Mouse (Mus musculus) forebrain, embryonic 16.5 days (tissue): Measurements from ENCODE around the gene Mxi1. TPM values are rescaled to one million over a fixed set of nuclear protein-coding genes. Genes with fewer than 3 reads are reported as not detected.

Experiments
- ATAC-seq: fragments of 200-750 bp; cut with Nextera tagmentation; 2 replicates; pipeline ENCODE4 v1.8.0; 2017; ENCODE audit warnings: mild to moderate bottlenecking, moderate library complexity
- H3K27ac ChIP-seq: fragments of 300-500 bp; sonication (generic); 2 replicates; pipeline ENCODE4 v1.5.1; 2014; ENCODE audit warnings: low read length, control low read depth
- H3K27me3 ChIP-seq: fragments of 300-500 bp; sonication (generic); replicated peaks from 2 replicates; pipeline ENCODE4 v1.6.1; 2014; ENCODE audit warnings: low read length; ENCODE audit not compliant: control insufficient read depth, insufficient read depth
- H3K36me3 ChIP-seq: fragments of 300-500 bp; sonication (generic); 2 replicates; pipeline ENCODE4 v1.6.1; 2014; ENCODE audit not compliant: control insufficient read depth, insufficient read depth
- H3K4me1 ChIP-seq: fragments of 300-500 bp; sonication (generic); replicated peaks from 2 replicates; pipeline ENCODE4 v1.6.1; 2014; ENCODE audit warnings: low read length; ENCODE audit not compliant: control insufficient read depth, insufficient read depth
- H3K4me2 ChIP-seq: fragments of 300-500 bp; sonication (generic); 2 replicates; pipeline ENCODE4 v1.6.1; 2014; ENCODE audit warnings: mild to moderate bottlenecking, low read length, control low read depth
- H3K4me3 ChIP-seq: fragments of 300-500 bp; sonication (generic); replicated peaks from 2 replicates; pipeline ENCODE4 v1.5.1; 2014; ENCODE audit warnings: mild to moderate bottlenecking, low read length, control low read depth
- H3K9ac ChIP-seq: fragments of 300-500 bp; sonication (generic); replicated peaks from 2 replicates; pipeline ENCODE4 v1.6.1; 2014; ENCODE audit warnings: low read depth, low read length, control low read depth
- H3K9me3 ChIP-seq: fragments of 300-500 bp; sonication (generic); 2 replicates; pipeline ENCODE4 v1.6.1; 2016; ENCODE audit warnings: low read length; ENCODE audit not compliant: control insufficient read depth
- WGBS: fragments of 180-500 bp; shearing (Covaris S2); extraction: QIAGEN DNeasy Blood & Tissue Kit; methylation state at CpG from one replicate; pipeline ENCODE4 v1.1.7; 2014; 5-methylcytosine and 5-hydroxymethylcytosine counted together
- polyA plus RNA-seq: library from polyadenylated mRNA; unstranded; fragments of >200 nt; fragmentation: Nextera tagmentation; extraction: Ambion mirVana; gene quantifications from 2 replicates; pipeline ENCODE4 v1.2.1, GENCODE M21; 2015

Gene Mxi1
- polyA plus RNA-seq, 1 experiment from 2014 or later, result 46.7 TPM

DNA sequence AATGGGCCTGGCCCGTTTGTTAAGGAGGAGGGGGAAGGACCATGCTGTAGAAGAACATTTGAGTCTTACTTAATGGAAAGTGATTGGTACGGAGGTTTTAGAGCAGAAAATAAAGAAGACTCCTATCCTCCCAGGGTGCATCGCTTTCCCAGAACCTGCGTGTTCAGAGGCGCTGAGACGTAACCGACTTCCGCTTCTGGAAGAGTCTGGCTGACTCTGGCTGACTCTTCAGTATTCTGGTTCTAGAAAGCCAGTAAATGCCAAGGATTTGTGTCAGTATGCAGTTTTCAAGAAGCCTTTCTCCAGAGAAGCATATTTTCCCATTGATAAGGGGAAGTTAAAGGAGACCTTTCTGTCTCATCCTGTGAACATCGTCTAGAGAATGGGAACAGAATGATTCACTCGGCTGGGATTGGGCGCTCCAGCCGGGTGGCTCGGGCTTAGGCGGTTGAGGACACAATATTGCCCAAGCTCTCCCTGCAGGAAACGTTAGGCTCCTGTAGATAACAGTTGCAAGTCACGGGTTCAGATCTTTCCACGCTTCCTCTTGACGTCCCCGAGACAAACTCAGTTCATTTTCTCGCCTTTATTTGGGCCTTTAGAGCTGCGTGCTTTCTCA is 21.7 kb downstream of the Mxi1 start:
- no peak for ATAC-seq
- H3K9me3 ChIP-seq, result no peaks in the 10 kb centered on the region
- peaks cover 12% of the 10 kb centered on the region for H3K4me1 ChIP-seq
- H3K9ac ChIP-seq, result no peak overlapping the region
- H3K36me3 ChIP-seq, result peaks cover 6% of the 10 kb centered on the region
- H3K4me3 ChIP-seq, result no peak overlapping the region
- H3K27me3 ChIP-seq, result no peaks in the 10 kb centered on the region
- WGBS, result 93% methylated on average over 21 of the region's 21 CpGs
- no peak overlapping the region for H3K4me2 ChIP-seq
- no peak overlapping the region for H3K27ac ChIP-seq

DNA sequence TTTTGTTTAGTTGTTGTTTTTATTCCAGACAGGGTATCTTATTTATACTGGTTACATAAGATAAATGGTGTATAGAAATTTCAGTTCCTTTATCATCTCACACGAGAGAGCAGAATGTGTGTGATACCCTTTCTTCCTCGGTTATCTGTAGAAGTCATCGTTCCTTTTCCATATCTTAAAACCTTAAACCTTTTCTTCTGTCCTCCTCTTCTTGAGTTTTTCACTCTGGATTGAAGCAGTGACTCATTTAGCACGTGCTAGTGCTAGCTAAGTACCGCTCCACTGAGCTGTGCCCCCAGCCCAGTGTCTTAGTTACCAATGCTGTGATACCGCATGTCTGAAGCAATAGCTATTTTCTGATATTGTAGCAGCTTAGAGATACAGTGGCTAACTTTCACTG is 23.4 kb downstream of the Mxi1 start:
- WGBS, result 96% methylated on average over 6 of the region's 6 CpGs
- Histone ChIP-seq H3K4me1 (peaks cover 12% of the 10 kb centered on the region), H3K9me3 (no peaks in the 10 kb centered on the region), H3K4me2 (no peak overlapping the region), H3K27ac (no peak overlapping the region), H3K36me3 (peaks cover 9% of the 10 kb centered on the region), H3K9ac (no peak overlapping the region), H3K27me3 (no peaks in the 10 kb centered on the region), H3K4me3 (no peak overlapping the region)
- ATAC-seq, result no peak

DNA sequence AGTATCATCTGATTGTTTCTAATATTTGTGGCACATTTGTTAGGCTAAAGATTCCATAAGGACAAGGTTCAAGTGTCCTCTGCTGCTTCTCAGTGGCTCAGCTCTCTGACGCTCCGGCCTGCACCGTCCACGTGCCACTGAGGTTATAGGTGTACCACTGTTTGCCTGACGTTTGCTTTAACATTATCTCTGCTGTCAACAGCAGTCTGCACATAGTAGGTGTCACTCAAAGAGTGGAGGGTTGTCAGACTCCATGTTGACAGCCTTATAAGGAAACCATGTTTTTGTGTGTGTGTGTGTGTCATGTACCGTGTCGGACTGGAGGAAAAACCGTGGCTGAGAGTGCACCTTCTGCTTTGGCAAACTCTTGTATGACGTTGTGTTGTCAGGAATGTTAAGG is 24.9 kb downstream of the Mxi1 start:
- no peaks in the 10 kb centered on the region for H3K9me3 ChIP-seq
- peaks cover 6% of the 10 kb centered on the region for H3K4me1 ChIP-seq
- H3K36me3 ChIP-seq, result peaks cover 9% of the 10 kb centered on the region
- no peak overlapping the region for H3K4me3 ChIP-seq
- no peak overlapping the region for H3K27ac ChIP-seq
- H3K9ac ChIP-seq, result no peak overlapping the region
- no peak for ATAC-seq
- WGBS, result 93% methylated on average over 9 of the region's 9 CpGs
- no peak overlapping the region for H3K4me2 ChIP-seq
- H3K27me3 ChIP-seq, result no peaks in the 10 kb centered on the region

DNA sequence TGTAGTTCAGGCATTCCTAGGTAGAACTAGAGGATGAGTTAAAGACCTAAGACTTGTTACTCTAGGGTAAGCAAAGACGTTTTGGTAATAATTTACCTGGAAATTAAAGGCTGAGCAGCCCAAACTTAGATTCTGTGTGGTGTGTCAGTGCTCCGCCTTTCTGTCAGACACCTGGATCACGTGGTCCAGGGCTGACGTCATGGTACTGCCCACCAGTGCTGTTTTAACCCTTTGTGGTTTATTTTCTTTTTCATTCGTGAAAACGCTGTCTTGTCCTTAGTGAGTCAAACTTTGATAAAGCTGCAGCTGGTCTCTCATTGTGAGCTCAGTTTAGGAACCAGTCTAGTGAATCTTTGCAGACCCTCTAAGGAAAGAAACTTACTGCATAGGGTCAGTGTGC is 30.1 kb downstream of the Mxi1 start:
- H3K27me3 ChIP-seq, result no peaks in the 10 kb centered on the region
- H3K9ac ChIP-seq, result no peak overlapping the region
- H3K4me2 ChIP-seq, result no peak overlapping the region
- no peak overlapping the region for H3K4me3 ChIP-seq
- H3K4me1 ChIP-seq, result peaks cover 15% of the 10 kb centered on the region
- peaks cover 3% of the 10 kb centered on the region; the same call in 1 of the 2 replicates for H3K36me3 ChIP-seq
- 18% methylated on average over 6 of the region's 6 CpGs for WGBS
- no peaks in the 10 kb centered on the region for H3K9me3 ChIP-seq
- no peak for ATAC-seq
- no peak overlapping the region for H3K27ac ChIP-seq

DNA sequence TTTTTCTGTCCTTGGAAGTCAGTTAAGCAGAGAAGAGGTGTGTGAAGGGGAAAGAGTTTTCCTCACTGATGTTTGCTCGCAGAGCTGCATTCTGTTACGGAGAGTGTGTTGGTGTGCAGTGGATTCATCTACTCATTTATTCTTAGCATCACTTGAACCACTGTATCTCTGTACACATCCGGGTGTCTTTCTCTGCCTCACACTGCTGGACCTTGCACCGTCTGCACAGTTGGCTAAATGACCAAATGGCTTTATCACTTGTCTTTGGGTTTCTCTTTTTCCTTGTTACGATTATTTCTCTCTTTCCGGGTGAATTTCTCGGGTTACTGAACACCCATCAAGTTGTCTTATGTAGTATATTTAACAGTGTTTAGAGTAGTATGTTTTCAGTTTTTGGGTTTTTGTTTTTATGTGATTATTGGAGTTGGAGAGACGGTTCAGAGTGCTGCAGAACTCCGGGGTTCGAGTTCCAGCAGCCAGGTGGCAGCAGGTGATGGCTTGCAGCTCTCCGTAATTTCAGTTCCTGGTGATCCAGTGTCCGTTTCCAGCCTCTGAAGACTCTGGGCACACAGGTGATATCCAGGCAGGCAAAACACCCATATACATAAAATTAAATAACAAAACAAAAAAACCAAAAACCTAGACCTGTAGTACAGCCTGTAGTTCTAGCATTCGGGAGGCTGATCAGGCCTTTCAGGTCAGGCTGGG is 33.0 kb downstream of the Mxi1 start:
- no peak for ATAC-seq
- Histone ChIP-seq H3K9ac (no peak overlapping the region), H3K4me1 (peaks cover 20% of the 10 kb centered on the region), H3K4me3 (no peak overlapping the region), H3K4me2 (no peak overlapping the region), H3K36me3 (no peaks in the 10 kb centered on the region), H3K27me3 (no peaks in the 10 kb centered on the region), H3K9me3 (no peaks in the 10 kb centered on the region), H3K27ac (no peak overlapping the region)
- 91% methylated on average over 13 of the region's 13 CpGs for WGBS

DNA sequence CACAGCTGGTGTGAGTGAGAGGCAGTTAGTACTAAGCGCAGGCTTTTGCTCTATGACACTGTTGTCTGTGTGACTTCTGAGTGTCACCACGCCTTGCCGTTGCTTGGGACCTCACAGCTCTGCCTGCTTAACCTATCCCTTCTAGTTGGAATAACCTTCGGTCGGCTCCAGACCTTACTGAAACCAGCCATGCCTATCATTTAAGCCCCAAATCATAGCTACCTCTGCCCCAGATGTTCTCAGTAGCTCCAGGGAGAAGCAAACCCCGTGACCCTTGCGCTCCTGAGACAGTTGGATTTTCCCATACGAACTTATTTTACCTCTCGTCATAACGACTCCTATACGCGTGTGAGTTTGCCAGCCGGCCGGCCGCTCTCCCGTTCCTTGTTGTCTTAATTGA is 33.7 kb downstream of the Mxi1 start:
- 74% methylated on average over 16 of the region's 16 CpGs for WGBS
- H3K4me1 ChIP-seq, result peaks cover 20% of the 10 kb centered on the region
- no peaks in the 10 kb centered on the region for H3K9me3 ChIP-seq
- H3K9ac ChIP-seq, result no peak overlapping the region
- no peak overlapping the region for H3K4me3 ChIP-seq
- no peaks in the 10 kb centered on the region for H3K36me3 ChIP-seq
- ATAC-seq, result no peak
- no peaks in the 10 kb centered on the region for H3K27me3 ChIP-seq
- H3K4me2 ChIP-seq, result no peak overlapping the region
- H3K27ac ChIP-seq, result no peak overlapping the region

DNA sequence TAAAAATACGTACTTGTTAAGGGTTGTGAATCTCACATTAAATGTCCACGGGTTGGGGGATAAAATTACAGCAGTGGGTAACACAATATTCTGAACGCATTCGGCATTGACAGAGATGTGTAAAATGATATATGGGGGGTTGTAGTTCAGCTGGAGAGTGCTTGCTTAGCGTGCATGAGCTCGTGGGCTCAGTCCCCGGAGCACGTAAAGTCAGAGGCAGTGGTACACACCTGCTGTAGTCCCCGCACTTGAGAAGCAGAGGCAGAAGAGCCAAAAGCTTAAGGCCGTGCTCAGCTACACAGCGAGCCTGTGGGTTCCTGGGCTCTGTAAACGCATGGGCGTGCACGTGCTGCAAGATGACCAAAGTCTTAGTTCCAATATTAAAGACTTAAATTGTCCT is 35.4 kb downstream of the Mxi1 start:
- no peak for ATAC-seq
- no peak overlapping the region for H3K27ac ChIP-seq
- no peaks in the 10 kb centered on the region for H3K9me3 ChIP-seq
- no peaks in the 10 kb centered on the region for H3K36me3 ChIP-seq
- 85% methylated on average over 14 of the region's 14 CpGs for WGBS
- H3K4me2 ChIP-seq, result no peak overlapping the region
- no peak overlapping the region for H3K9ac ChIP-seq
- H3K27me3 ChIP-seq, result no peaks in the 10 kb centered on the region
- peaks cover 18% of the 10 kb centered on the region for H3K4me1 ChIP-seq
- H3K4me3 ChIP-seq, result no peak overlapping the region

DNA sequence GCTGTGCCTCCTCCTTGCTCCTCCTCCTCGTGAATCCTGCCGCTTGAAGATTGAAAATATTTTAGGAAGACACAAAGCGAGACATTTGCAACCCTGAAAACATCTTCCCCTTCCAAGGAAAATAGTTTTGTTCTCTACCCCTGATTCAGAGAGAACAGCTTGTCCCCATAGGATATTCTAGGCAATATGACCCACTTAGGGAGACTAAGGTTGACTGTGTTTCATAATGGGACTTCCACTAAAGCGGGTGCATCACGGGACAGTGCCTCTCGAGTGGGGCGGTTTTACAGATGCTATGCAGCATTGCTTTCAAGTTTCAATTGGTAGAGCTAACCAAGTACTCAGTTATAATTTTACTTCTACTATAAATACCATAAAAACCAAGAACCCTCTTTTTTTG is 43.5 kb downstream of the Mxi1 start:
- no peak overlapping the region for H3K9ac ChIP-seq
- H3K27me3 ChIP-seq, result no peaks in the 10 kb centered on the region
- H3K4me3 ChIP-seq, result no peak overlapping the region
- WGBS, result 81% methylated on average over 7 of the region's 7 CpGs
- H3K4me2 ChIP-seq, result no peak overlapping the region
- H3K9me3 ChIP-seq, result no peaks in the 10 kb centered on the region
- H3K27ac ChIP-seq, result no peak overlapping the region
- H3K36me3 ChIP-seq, result 0 out of 2 replicates have a peak, but pooled peaks cover 2% of the 10 kb centered on the region
- no peak for ATAC-seq
- H3K4me1 ChIP-seq, result peaks cover 15% of the 10 kb centered on the region

DNA sequence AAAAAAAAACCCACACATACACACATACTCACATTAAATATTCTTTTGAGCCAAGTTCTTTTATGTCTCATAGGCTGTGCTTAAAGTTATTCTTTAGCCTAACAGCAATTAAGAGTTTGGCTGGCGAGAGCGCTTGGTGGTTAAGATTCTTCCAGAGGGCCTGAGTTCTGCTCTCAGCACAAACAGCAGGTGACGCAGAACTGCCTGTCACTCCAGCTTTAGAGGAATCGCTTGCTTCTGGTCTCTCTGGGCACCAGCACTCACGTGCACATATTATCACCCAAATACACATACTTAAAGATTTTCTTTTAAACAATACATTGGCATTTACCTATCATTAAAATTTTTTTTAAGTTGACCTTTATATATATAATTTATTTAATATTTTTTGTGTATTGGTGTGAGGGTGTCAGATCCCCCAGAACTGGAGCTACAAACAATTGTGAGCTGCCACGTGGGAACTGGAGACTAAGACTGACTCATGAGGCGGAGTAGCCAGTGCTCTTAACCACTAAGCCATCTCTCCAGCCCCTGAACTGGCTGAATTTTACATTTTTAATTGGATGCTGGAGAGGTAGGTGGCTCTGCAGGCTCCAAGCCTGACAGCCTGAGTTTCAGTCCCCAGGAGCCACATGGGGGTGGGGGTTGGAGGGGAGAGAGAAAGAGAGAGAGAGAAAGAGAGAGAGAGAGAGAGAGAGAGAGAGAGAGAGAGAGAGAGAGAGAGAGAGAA is 44.1 kb downstream of the Mxi1 start:
- Histone ChIP-seq H3K4me2 (no peak overlapping the region), H3K27me3 (no peaks in the 10 kb centered on the region), H3K9me3 (no peaks in the 10 kb centered on the region), H3K4me1 (peaks cover 19% of the 10 kb centered on the region), H3K27ac (no peak overlapping the region), H3K4me3 (no peak overlapping the region), H3K36me3 (0 out of 2 replicates have a peak, but pooled peaks cover 2% of the 10 kb centered on the region), H3K9ac (no peak overlapping the region)
- WGBS, result 42% methylated on average over 7 of the region's 7 CpGs
- no peak for ATAC-seq
